Mouse (Mus musculus) spleen, adult 18-20 months (tissue): ENCODE results near the gene Ppip5k2.

Experiments
- DNase-seq, 2 experiments: peaks; one replicate each; pipeline ENCODE4 v3.0.0; 2022; ENCODE audit warnings: mixed read lengths in 2 of 2

Gene Ppip5k2

DNA sequence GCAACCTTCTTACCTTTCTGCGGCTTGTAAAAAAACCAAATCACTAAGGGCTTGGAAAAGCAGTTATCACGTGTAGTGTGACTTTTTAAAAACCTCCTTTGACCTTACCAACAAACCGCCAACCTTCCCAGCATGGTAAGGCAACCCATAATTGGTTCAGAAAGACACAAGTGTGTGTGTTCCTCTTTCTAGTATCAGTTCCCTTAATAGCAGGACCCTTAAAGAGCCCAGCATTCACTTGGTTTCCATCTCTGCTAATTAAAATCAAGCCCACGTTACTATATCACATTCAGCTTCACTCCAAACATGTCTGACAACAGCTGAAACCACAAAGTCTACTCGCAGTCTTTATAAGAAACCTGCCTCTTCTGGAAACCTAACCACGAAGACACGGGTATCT is 110.8 kb downstream of the Ppip5k2 start:
- DNase-seq = peak in 1 of 2 experiments; percentile 21

DNA sequence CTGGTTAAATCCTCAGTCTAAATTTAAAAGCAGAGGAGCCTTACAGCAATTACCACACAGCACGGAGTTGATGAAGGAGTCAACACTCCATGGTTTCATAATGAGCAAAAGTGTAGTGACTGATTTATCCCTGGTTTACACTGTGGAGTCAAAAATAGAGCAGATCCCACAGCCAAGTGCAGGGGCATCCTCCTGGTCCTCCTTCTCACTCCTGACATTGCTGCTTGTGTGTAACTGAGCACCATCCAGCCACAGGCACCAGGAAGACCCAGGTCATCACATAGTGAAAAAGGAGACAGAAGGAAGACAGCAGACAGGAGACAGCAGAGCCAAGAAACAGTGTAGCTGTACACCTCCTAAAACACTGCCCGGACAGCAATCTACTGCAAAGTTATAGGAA is 112.4 kb downstream of the Ppip5k2 start:
- no peak for DNase-seq

DNA sequence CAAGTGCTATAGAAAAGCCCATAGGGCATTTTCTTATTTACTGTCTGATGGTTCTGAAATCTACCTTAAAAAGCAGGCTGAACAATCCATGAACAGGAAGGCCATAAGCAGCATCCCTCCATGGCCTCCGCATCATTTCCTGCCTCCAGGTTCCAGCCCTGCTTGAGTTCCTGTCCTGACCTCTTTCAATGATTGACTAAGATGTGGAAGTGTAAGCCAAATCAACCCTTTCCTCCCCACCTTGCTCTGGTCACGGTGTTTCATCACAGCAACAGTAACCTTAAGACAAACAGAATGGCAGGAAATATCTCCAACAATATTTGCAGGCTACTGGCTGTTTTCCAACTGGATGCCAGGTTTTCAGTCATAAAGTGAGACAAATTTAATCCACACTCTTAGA is 113.0 kb downstream of the Ppip5k2 start:
- no peak for DNase-seq
